Mouse (Mus musculus) heart, embryonic 12.5 days (tissue): ENCODE measurements around the gene Gm29423. TPM values are rescaled to one million over a fixed set of nuclear protein-coding genes. Genes with fewer than 3 reads are reported as not detected.
"Not testable (repeated sequence)": the region's sequence is repeated elsewhere in the genome, so short reads cannot be mapped to it uniquely, and the experiment has no call there.

Experiments used
- ATAC-seq: fragments of 200-750 bp; cut with Nextera tagmentation; 2 replicates; pipeline ENCODE4 v1.8.0; 2017; ENCODE audit warnings: moderate TSS enrichment, moderate library complexity; ENCODE audit not compliant: insufficient number of reproducible peaks, low FRiP score
- H3K27ac ChIP-seq: fragments of 300-500 bp; sonication (generic); 2 replicates; pipeline ENCODE4 v1.5.1; 2016; ENCODE audit warnings: mild to moderate bottlenecking, moderate library complexity; ENCODE audit not compliant: poor library complexity, severe bottlenecking
- H3K27me3 ChIP-seq: fragments of 300-500 bp; sonication (generic); replicated peaks from 2 replicates; pipeline ENCODE4 v1.6.1; 2016; ENCODE audit warnings: mild to moderate bottlenecking, moderate library complexity
- H3K36me3 ChIP-seq: fragments of 300-500 bp; sonication (generic); 2 replicates; pipeline ENCODE4 v1.6.1; 2016; ENCODE audit warnings: mild to moderate bottlenecking, moderate library complexity
- H3K4me1 ChIP-seq: fragments of 300-500 bp; sonication (generic); replicated peaks from 2 replicates; pipeline ENCODE4 v1.6.1; 2016; ENCODE audit warnings: mild to moderate bottlenecking
- H3K4me2 ChIP-seq: fragments of 300-500 bp; sonication (generic); 2 replicates; pipeline ENCODE4 v1.6.1; 2016; ENCODE audit warnings: mild to moderate bottlenecking, moderate library complexity
- H3K4me3 ChIP-seq: fragments of 300-500 bp; sonication (generic); 2 replicates; pipeline ENCODE4 v1.5.1; 2016; ENCODE audit warnings: mild to moderate bottlenecking
- H3K9ac ChIP-seq: fragments of 300-500 bp; sonication (generic); 2 replicates; pipeline ENCODE4 v1.6.1; 2016; ENCODE audit warnings: mild to moderate bottlenecking, moderate library complexity
- H3K9me3 ChIP-seq: fragments of 300-500 bp; sonication (generic); replicated peaks from 2 replicates; pipeline ENCODE4 v1.6.1; 2016; ENCODE audit warnings: mild to moderate bottlenecking, moderate library complexity
- WGBS: fragments of 180-500 bp; shearing (Covaris S2); methylation state at CpG from one replicate; pipeline ENCODE4 v1.1.7; 2016; 5-methylcytosine and 5-hydroxymethylcytosine counted together
- polyA plus RNA-seq: library from polyadenylated mRNA; unstranded; fragments of >200 nt; fragmentation: Nextera tagmentation; extraction: Ambion mirVana; gene quantifications from 2 replicates; pipeline ENCODE4 v1.2.1, GENCODE M21; 2016

Gene Gm29423
- not detected in 2 replicates for polyA plus RNA-seq

GRCm38 (mm10) chrY:70303187-70303586 is at the start of gene Gm29423, which contains the start of gene Gm29644:
TSS of gene Gm29423 (minus strand) at chrY:70303287.
TSS of gene Gm29644 (minus strand) at chrY:70303343.
- WGBS, result 60% methylated on average over 1 of the region's 2 CpGs
- H3K4me3 ChIP-seq, H3K4me2 ChIP-seq, H3K4me1 ChIP-seq, H3K36me3 ChIP-seq, ATAC-seq, H3K27ac ChIP-seq, H3K27me3 ChIP-seq, H3K9me3 ChIP-seq, H3K9ac ChIP-seq: not testable (repeated sequence)

- H3K4me3 ChIP-seq, H3K9ac ChIP-seq, ATAC-seq, H3K36me3 ChIP-seq, H3K9me3 ChIP-seq, H3K27me3 ChIP-seq, H3K4me2 ChIP-seq, H3K4me1 ChIP-seq, H3K27ac ChIP-seq: not testable (repeated sequence)
- no CpG with 5 or more reads among the region's 4 CpGs for whole genome bisulfite sequencing
These were observed 29.5 kb downstream of the Gm29423 start, which contains the start of gene Gm21118 for GRCm38 (mm10) chrY:70273542-70273941. TSS of gene Gm21118 (minus strand) at chrY:70273642.

Other genes with a start within 250 kb of the Gm29423 start
- not detected in 2 replicates for gene Gm21118, start 29.6 kb downstream of the Gm29423 start, polyA plus RNA-seq
- not detected in 2 replicates for gene Gm29644, start 56 bp upstream of the Gm29423 start, polyA plus RNA-seq
- not detected in 2 replicates for gene Gm20888, start 138.6 kb upstream of the Gm29423 start, polyA plus RNA-seq